Mouse (Mus musculus) gastrocnemius, postnatal 10 days (tissue): Measurements from ENCODE around the gene Spdye4a. TPM values are rescaled to one million over a fixed set of nuclear protein-coding genes. Genes with fewer than 3 reads are reported as not detected.

Experiments used
- DNase-seq: peaks from one replicate; pipeline ENCODE4 v3.0.0; 2021; ENCODE audit warnings: mixed read lengths
- long read RNA-seq, 2 experiments: library from polyadenylated mRNA; stranded (forward); transcript quantifications; one replicate each; pipeline ENCODE4 v2.0.0; 2021
- total RNA-seq, 2 experiments: library from RNA; stranded (reverse); gene quantifications; 2 replicates each; pipeline ENCODE4 v1.2.3; 2021

The Spdye4a gene
- total RNA-seq, result not detected
- long read RNA-seq, experiment 1, result 0 reads
- long read RNA-seq, experiment 2, result 0 reads

GRCm38 (mm10) chr5:143226790-143227189 lies at the start of gene Spdye4a:
Gene Spdye4a (minus strand): TSS chr5:143226890.
- no peak for DNase-seq

- no peak for DNase-seq
These were observed 49.1 kb upstream of the Spdye4a start for GRCm38 (mm10) chr5:143275761-143276160.

GRCm38 (mm10) chr5:143272540-143273330 lies 46.0 kb upstream of the Spdye4a start:
- DNase-seq, result no peak

GRCm38 (mm10) chr5:143272108-143272507 lies 45.4 kb upstream of the Spdye4a start:
- DNase-seq, result no peak

DNA sequence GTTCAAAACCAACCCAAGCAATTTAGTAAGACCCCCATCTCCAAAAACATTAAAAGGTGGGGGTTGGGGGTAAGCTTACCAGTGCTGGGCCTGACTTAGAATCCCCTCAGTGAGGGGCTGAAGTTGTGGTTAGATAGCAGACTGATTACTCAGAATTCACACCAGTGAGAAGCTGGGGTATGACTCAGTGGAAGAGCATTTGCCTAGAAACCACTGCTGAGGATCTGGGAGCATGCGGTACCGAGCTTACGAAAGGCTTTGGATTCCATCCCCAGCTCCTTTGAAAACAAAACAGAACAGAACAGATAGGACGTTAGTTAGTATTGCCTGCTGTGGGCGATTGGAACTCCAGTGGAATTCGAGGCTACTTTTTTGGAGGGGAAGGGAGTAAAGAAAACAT lies 45.0 kb upstream of the Spdye4a start:
- DNase-seq, result no peak

DNA sequence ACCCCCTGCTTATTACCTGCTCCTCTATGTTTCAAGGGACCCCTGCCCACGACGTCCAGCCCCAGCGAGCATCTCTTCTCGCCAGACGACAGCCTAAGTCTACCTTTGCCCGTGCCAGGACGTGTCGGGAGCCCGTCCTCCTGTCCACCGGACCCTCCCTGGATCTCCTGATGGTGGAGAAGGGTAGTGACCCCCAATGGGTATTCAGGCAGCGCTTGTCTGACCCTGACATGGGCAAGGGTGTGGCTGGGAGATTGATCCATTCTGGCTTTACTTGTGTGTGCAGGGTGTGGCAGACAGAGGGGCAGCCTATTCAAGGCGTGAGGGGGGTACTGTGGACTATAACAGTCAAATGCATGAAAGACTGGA lies 43.4 kb upstream of the Spdye4a start:
- DNase-seq, result no peak

DNA sequence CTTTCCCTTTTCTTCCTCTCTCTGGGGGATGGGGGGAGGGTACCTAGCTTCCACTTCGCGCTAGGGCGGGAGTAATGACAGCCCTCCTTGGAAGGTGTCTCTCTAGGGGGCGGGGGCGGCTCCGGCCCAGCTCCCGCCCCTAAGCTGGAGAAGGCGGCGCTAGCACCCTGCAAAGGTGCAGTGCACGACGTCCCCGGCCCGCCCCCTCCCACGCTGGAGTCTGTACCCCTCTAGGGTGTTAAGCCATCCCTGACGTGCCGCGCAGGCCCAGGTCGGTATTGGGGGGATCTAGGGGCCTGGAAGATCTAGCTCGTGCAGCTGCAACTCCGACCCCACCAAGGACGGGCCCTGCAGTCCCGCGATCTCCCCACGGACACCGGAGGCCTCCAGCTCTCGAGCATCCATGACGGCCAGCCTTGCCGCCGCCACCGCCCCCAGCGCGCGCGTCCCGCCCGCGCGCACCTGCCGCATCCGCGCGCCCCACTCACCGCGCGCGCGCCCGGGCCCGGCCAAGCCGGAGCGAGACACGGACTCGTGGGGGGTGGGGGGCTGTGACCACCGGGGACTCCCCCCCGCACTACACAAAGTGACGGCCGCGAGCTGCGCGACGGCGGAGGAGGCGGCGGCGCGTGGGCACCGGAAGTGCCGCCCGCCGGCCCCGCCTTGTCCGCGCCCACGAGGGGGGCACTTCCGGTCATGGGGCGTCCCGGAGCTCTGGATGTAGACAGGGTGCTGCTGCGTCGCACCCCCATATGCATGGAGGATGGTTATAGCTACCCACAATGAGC lies 42.9 kb upstream of the Spdye4a start, which contains the start of gene Zfp316:
Gene Zfp316 (minus strand): TSS at position 660 of the 788 bp plus-strand sequence.
- DNase-seq, result peak; percentile 73

DNA sequence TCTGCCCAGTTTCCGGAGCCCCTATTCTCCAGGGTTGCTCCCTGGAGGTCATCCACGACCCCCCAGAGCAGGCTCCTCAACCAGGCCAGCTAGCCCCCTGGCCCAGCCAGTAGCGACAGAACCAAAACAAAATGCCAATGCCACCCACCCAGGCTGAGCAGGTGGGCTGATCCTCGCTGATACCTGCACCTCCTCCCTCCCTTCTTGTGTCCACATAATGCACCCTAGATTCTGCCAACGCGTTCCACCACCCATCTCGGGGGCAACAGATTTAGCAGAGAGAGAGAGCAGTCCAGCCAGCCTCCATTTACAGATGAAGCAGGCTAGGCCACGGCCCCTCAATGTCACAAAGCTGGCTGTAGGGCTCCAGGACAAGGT lies 42.3 kb upstream of the Spdye4a start:
- DNase-seq, result no peak

GRCm38 (mm10) chr5:143266794-143267193 lies 40.1 kb upstream of the Spdye4a start:
- DNase-seq, result no peak

DNA sequence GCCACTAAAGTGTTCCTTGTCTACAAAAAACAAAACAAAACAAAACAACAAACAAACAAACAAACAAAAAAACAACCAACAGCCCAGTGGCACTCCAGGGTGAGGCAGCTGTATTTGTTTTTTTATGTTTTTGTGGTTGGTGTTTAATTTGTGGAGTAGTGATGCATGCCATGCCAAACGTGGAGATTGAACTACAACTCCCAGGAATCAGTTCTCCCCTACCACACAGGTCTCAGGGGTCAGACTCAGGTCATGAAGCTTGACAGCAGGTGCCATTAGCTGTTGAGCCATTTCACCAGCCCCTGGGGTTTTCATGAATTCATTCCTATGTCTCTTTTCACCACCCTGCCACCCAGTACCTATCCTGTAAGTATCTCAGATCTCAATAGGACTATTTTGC lies 38.7 kb upstream of the Spdye4a start:
- DNase-seq, result no peak

DNA sequence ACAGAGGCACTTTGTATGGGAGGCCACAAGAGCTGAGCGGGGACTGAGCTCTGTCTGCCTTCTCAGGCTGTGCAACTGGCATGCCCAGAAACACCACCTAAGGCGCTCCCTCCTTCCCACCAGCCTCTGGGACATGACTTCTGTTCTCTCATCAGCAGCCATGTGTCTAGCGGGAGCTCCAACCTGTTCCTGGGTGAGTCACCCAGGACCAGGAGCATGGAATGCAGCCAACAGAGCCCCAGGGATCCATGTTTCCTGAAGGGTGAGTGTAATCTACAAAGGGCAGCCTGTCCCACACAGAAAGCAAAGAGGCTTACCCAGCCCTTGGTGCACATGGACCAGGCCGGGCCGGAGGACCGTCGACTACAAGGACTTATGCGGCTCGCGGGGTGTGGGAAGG lies 38.0 kb upstream of the Spdye4a start:
- no peak for DNase-seq

DNA sequence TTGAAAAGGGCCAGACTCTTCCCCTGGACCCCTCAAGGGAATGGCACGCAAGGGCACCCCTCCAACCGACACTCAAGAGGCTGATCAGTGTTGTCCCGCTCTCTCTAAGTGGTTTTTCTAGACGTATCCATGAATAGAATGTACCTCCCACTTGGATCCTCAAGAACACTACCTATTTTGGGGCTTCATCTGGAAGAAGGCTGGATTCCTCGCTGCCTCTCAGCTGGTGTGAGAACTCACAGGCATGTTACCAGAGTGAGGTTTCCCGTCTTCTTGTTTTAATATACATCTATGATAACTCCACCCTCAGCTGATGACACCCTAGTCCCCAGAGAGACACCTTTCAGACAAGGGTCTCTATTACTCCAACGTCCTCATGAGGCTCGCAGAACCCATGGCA lies 34.9 kb upstream of the Spdye4a start:
- DNase-seq, result no peak

DNA sequence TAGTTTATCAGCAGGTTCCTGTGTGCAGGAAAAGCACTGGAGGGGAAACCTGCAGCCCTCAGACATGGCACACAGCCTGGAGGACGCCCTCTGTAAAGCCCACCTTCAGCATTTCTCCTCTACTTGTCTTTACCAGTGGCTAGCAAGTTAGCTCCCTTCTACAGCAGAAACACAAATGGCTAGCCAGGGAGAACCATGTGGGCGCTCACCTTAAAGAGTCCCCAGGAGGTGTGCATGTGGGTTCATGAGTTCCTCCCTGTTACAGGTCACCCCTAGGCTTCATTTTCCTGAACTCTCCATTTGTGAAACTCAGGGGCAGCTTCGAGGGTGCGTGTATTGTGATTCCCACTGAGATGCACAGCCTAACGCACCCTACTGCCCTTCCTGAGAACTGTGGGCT lies 29.1 kb upstream of the Spdye4a start:
- no peak for DNase-seq

GRCm38 (mm10) chr5:143255131-143255519 lies 28.4 kb upstream of the Spdye4a start:
- DNase-seq, result no peak

DNA sequence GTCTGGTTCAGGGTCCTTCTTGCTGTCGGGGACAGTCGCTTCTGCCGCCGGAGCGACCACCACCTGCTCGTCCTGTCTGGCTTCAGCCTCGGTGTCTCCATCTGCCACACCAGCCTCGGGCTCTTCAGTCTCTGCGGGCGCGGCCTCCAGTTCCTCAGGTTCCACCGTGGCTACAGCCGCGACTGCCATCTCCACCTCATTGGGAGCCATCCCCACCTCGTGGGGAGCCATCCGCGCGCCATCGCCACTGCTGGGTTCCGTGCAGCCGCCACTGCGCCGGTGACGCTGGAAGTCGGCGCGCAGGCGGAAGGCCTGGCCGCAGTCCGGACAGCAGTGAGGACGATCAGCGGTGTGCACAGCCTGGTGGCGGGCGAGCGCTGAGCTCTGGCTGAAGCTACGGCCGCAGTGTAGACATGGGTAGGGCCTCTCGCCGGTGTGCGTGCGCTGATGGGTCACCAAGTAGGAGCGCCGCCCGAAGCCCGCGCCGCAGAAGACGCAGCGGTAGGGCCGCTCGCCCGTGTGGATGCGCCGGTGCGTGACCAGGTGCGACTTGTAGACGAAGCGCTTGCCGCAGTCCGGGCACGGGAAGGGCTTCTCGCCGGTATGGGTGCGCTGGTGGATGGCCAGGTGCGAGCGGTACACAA lies 27.9 kb upstream of the Spdye4a start:
- peak; percentile 14 for DNase-seq

DNA sequence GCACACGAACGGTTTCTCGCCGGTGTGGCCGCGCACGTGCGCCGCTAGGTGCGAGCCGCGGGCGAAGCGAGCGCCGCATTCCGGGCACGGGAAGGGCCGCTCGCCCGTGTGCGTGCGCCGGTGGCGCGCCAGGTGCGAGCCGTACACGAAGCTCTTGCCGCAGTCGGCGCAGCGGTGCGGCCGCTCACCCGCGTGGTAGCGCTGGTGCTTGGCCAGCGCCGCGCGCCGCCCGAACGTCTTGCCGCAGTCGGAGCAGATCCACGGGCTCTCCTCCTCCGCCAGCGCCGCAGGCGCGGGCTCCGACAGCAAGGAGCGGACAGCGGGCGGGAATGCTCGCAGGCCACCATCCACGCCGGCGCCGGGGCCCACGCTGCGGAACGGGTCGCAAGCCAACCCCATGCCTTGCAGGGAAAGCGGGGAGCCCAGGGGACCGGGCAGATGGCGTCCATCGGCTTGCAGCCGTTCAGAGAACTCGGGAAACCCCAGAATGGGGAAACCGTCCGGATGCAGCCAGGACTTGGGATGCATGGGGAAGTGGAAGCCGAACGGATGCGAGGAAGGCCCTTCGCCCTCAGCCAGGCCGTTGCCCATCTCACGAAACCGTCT lies 27.3 kb upstream of the Spdye4a start:
- peak; percentile 16 for DNase-seq

DNA sequence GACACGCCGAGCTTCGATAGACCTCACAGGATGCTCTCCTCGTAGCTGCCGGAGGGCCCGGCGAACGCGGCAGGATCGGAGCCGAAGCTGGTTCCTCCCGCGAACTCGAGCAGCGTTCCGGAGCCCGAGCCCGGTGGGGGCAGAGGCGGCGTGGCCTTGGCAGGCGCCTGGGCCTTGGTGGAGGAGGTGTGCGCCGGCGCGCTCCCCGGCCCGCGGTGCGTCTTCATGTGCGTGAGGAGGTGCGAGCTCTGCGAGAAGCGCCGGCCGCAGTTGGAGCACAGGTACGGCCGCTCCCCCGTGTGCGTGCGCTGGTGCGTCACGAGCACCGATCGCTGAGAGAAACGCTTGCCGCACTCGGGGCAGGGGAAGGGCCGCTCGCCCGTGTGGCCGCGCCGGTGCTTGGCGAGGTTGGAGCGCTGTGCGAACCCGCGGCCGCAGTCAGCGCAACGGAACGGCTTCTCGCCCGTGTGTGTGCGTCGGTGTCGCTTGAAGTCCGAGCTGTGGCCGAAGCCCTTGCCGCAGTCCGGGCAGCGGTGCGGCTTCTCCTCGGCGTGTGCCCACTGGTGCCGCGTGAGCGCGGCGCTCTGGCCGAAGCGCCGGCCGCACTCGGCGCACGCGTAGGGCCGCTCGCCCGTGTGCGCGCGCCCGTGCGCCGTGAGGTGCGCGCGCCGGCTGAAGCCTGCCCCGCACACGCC lies 26.6 kb upstream of the Spdye4a start:
- DNase-seq, result peak; percentile 20

- no peak for DNase-seq
These were observed 26.1 kb upstream of the Spdye4a start for GRCm38 (mm10) chr5:143252791-143253185.

DNA sequence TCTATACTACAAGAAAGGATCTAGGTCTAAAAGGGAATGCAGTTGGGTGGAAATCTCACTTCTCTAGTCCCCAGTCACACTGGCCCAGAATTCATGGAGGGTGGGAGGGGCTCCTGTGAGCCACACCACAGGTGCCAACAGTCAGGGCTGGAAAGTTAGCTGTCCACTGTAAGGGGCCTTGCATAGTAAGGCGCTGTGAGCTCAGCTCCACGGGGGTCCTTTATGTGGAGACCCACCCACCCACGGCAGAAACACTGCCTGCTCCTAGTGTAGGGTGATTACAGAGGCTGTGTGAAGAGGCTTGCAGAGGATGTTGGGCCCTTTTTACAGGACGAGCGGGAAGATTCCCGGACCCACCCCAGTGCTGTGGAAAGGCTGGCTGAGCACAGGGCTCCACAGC lies 25.3 kb upstream of the Spdye4a start:
- no peak for DNase-seq

DNA sequence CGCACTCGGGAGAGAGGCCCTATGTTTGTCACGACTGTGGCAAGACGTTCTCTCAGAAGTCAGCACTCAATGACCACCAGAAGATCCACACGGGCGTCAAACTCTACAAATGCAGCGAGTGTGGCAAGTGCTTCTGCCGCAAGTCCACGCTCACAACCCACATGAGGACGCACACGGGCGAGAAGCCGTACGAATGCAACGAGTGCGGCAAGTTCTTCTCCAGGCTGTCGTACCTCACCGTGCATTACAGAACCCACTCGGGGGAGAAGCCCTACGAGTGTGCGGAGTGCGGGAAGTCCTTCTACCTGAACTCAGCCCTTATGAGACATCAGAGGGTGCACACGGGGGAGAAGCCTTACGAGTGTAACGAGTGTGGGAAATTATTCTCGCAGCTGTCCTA lies 18.2 kb upstream of the Spdye4a start:
- DNase-seq, result no peak

GRCm38 (mm10) chr5:143236036-143236435 lies 9.3 kb upstream of the Spdye4a start:
- no peak for DNase-seq
